Mouse (Mus musculus): Measurements from ENCODE around the gene Olfr111. TPM values are rescaled to one million over a fixed set of nuclear protein-coding genes. Genes with fewer than 3 reads are reported as not detected.
"Not testable (repeated sequence)": the region's sequence is repeated elsewhere in the genome, so short reads cannot be mapped to it uniquely, and the experiment has no call there.

The Olfr111 gene
- not detected in 2 replicates for polyA plus RNA-seq (2015; fragmentation: Nextera tagmentation; extraction: Ambion mirVana)

- Histone ChIP-seq H3K9me3 (no peaks in the 10 kb centered on the region), H3K4me1 (no peaks in the 10 kb centered on the region), H3K4me2 (no peak within 1 kb of the TSS), H3K9ac (no peak within 1 kb of the TSS), H3K27me3 (replicated peaks) (no peaks in the 10 kb centered on the region), H3K36me3 (no peaks in the 10 kb centered on the region), H3K27ac (no peak within 1 kb of the TSS), H3K4me3 (replicated peaks) (no peak within 1 kb of the TSS)
- no peak for ATAC-seq (ENCODE audit: insufficient read depth, low FRiP score, low read depth)
- 84% methylated on average over 4 of the region's 4 CpGs for WGBS
These were observed at the start of gene Olfr111 for GRCm38 (mm10) chr17:37507730-37508129. Olfr111 (plus strand) TSS chr17:37508030.

GRCm38 (mm10) chr17:37458616-37459015 lies 49.2 kb upstream of the Olfr111 start, which contains the start of gene Olfr109:
Olfr109 (plus strand) TSS chr17:37458916.
- Histone ChIP-seq H3K27me3 (replicated peaks) (no peaks in the 10 kb centered on the region), H3K4me1 (no peaks in the 10 kb centered on the region), H3K27ac (no peak within 1 kb of the TSS), H3K36me3 (no peaks in the 10 kb centered on the region), H3K9ac (no peak within 1 kb of the TSS), H3K4me2 (no peak within 1 kb of the TSS), H3K9me3 (no peaks in the 10 kb centered on the region), H3K4me3 (replicated peaks) (no peak within 1 kb of the TSS)
- 89% methylated on average over 1 of the region's 1 CpGs for WGBS
- ATAC-seq (ENCODE audit: insufficient read depth, low FRiP score, low read depth), result no peak

GRCm38 (mm10) chr17:37483452-37483851 lies 24.4 kb upstream of the Olfr111 start, which contains the start of gene H2-M2:
H2-M2 (minus strand) TSS chr17:37483552.
- H3K36me3 ChIP-seq, result no peaks in the 10 kb centered on the region
- WGBS, result 80% methylated on average over 2 of the region's 2 CpGs

GRCm38 (mm10) chr17:37491930-37492518 lies 15.8 kb upstream of the Olfr111 start, which contains the start of gene Olfr110:
Olfr110 (plus strand) TSS chr17:37492468.
- Histone ChIP-seq H3K4me1 (no peaks in the 10 kb centered on the region), H3K9ac (no peak within 1 kb of the TSS), H3K27ac (no peak within 1 kb of the TSS), H3K4me3 (replicated peaks) (no peak within 1 kb of the TSS), H3K36me3 (no peaks in the 10 kb centered on the region), H3K9me3 (no peaks in the 10 kb centered on the region), H3K27me3 (replicated peaks) (no peaks in the 10 kb centered on the region), H3K4me2 (no peak within 1 kb of the TSS)
- WGBS, result 70% methylated on average over 1 of the region's 1 CpGs
- no peak for ATAC-seq (ENCODE audit: insufficient read depth, low FRiP score, low read depth)

More at GRCm38 (mm10) chr17:37483452-37483851, 24.4 kb upstream of the Olfr111 start, which contains the start of gene H2-M2:
- Histone ChIP-seq H3K4me2 (no peak within 1 kb of the TSS), H3K27ac (no peak within 1 kb of the TSS), H3K4me1 (no peaks in the 10 kb centered on the region), H3K27me3 (replicated peaks) (no peaks in the 10 kb centered on the region), H3K9me3 (no peaks in the 10 kb centered on the region), H3K4me3 (replicated peaks) (no peak within 1 kb of the TSS), H3K9ac (no peak within 1 kb of the TSS)
- ATAC-seq (ENCODE audit: insufficient read depth, low FRiP score, low read depth), result no peak

- H3K27me3 ChIP-seq (replicated peaks); H3K27ac ChIP-seq; H3K9me3 ChIP-seq; H3K4me1 ChIP-seq; H3K4me2 ChIP-seq; H3K9ac ChIP-seq; H3K36me3 ChIP-seq; H3K4me3 ChIP-seq (replicated peaks); ATAC-seq (ENCODE audit: insufficient read depth, low FRiP score, low read depth): not testable (repeated sequence)
These were observed 16.8 kb downstream of the Olfr111 start for GRCm38 (mm10) chr17:37524612-37525011.

GRCm38 (mm10) chr17:37525427-37525826 lies 17.6 kb downstream of the Olfr111 start:
- H3K27me3 ChIP-seq (replicated peaks); H3K9ac ChIP-seq; H3K4me1 ChIP-seq; H3K4me3 ChIP-seq (replicated peaks); H3K9me3 ChIP-seq; H3K27ac ChIP-seq; ATAC-seq (ENCODE audit: insufficient read depth, low FRiP score, low read depth); H3K36me3 ChIP-seq; H3K4me2 ChIP-seq: not testable (repeated sequence)
- 50% methylated on average over 1 of the region's 1 CpGs for WGBS

GRCm38 (mm10) chr17:37535173-37535572 lies 27.3 kb downstream of the Olfr111 start:
- H3K36me3 ChIP-seq, result no peaks in the 10 kb centered on the region
- no peak overlapping the region for H3K4me2 ChIP-seq
- no peak for ATAC-seq (ENCODE audit: insufficient read depth, low FRiP score, low read depth)
- H3K27me3 ChIP-seq (replicated peaks), result no peaks in the 10 kb centered on the region
- H3K9me3 ChIP-seq, result no peaks in the 10 kb centered on the region
- no peak overlapping the region for H3K9ac ChIP-seq
- H3K27ac ChIP-seq, result no peak overlapping the region
- H3K4me1 ChIP-seq, result no peaks in the 10 kb centered on the region
- H3K4me3 ChIP-seq (replicated peaks), result no peak overlapping the region

- not testable (repeated sequence) for H3K4me2 ChIP-seq; H3K27me3 ChIP-seq (replicated peaks); H3K4me3 ChIP-seq (replicated peaks); H3K9ac ChIP-seq; H3K36me3 ChIP-seq; H3K27ac ChIP-seq; H3K4me1 ChIP-seq; ATAC-seq (ENCODE audit: insufficient read depth, low FRiP score, low read depth); H3K9me3 ChIP-seq
- 62% methylated on average over 1 of the region's 1 CpGs for WGBS
These were observed 30.6 kb downstream of the Olfr111 start for GRCm38 (mm10) chr17:37538416-37538815.

- H3K4me3 ChIP-seq (replicated peaks), result no peak overlapping the region
- no peak for ATAC-seq (ENCODE audit: insufficient read depth, low FRiP score, low read depth)
- H3K9me3 ChIP-seq, result no peaks in the 10 kb centered on the region
- H3K4me2 ChIP-seq, result no peak overlapping the region
- no peak overlapping the region for H3K27ac ChIP-seq
- no peaks in the 10 kb centered on the region for H3K36me3 ChIP-seq
- H3K9ac ChIP-seq, result no peak overlapping the region
- H3K4me1 ChIP-seq, result no peaks in the 10 kb centered on the region
- 85% methylated on average over 4 of the region's 4 CpGs for WGBS
- H3K27me3 ChIP-seq (replicated peaks), result no peaks in the 10 kb centered on the region
These were observed 33.8 kb downstream of the Olfr111 start for GRCm38 (mm10) chr17:37541454-37542119.

- Histone ChIP-seq H3K27ac (no peak overlapping the region), H3K9ac (no peak overlapping the region), H3K4me2 (no peak overlapping the region), H3K36me3 (no peaks in the 10 kb centered on the region), H3K9me3 (no peaks in the 10 kb centered on the region), H3K4me1 (no peaks in the 10 kb centered on the region), H3K4me3 (replicated peaks) (no peak overlapping the region), H3K27me3 (replicated peaks) (no peaks in the 10 kb centered on the region)
- no peak for ATAC-seq (ENCODE audit: insufficient read depth, low FRiP score, low read depth)
- 63% methylated on average over 3 of the region's 3 CpGs for WGBS
These were observed 36.1 kb downstream of the Olfr111 start for GRCm38 (mm10) chr17:37543800-37544435.

GRCm38 (mm10) chr17:37558913-37559615 lies 51.2 kb downstream of the Olfr111 start:
- Histone ChIP-seq H3K4me3 (replicated peaks) (no peak overlapping the region), H3K27me3 (replicated peaks) (no peaks in the 10 kb centered on the region), H3K27ac (no peak overlapping the region), H3K4me2 (no peak overlapping the region), H3K4me1 (no peaks in the 10 kb centered on the region), H3K9ac (no peak overlapping the region), H3K36me3 (no peaks in the 10 kb centered on the region), H3K9me3 (no peaks in the 10 kb centered on the region)
- ATAC-seq (ENCODE audit: insufficient read depth, low FRiP score, low read depth), result no peak
- 57% methylated on average over 1 of the region's 1 CpGs for WGBS

GRCm38 (mm10) chr17:37569351-37569750 lies 61.5 kb downstream of the Olfr111 start, which contains the start of gene Olfr112:
Olfr112 (minus strand) TSS chr17:37569451.
- Histone ChIP-seq H3K27me3 (replicated peaks) (no peaks in the 10 kb centered on the region), H3K36me3 (no peaks in the 10 kb centered on the region), H3K9ac (no peak within 1 kb of the TSS), H3K4me3 (replicated peaks) (no peak within 1 kb of the TSS), H3K9me3 (no peaks in the 10 kb centered on the region), H3K4me2 (no peak within 1 kb of the TSS), H3K4me1 (no peaks in the 10 kb centered on the region), H3K27ac (no peak within 1 kb of the TSS)
- no peak for ATAC-seq (ENCODE audit: insufficient read depth, low FRiP score, low read depth)

Data from stomach, embryonic 15.5 days (tissue).